Mouse (Mus musculus) right cerebral cortex, postnatal 25 days (tissue): Measurements from ENCODE around the gene Olfr56.

Experiments
- DNase-seq: peaks from one replicate; pipeline ENCODE4 v3.0.0; 2022

Olfr56 gene

DNA sequence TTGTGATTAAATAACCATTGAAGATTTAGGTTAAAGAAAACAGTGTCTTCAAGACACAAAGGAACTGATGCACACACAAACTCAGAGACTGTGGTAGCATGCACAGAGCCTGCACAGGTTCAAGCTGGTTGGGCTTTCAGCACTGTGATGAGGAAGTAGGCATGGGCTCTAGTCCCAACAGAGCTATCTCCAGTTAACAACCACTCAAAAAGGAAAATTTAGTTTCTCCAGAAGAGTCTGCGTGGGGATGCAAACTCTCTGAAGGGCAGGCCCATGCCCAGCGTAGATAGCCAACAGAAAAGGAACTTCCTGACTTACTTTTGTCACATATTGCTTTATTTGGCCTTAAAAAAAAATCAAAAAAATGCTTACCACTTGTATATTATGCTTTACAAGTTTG is 114.1 kb downstream of the Olfr56 start:
- no peak for DNase-seq

DNA sequence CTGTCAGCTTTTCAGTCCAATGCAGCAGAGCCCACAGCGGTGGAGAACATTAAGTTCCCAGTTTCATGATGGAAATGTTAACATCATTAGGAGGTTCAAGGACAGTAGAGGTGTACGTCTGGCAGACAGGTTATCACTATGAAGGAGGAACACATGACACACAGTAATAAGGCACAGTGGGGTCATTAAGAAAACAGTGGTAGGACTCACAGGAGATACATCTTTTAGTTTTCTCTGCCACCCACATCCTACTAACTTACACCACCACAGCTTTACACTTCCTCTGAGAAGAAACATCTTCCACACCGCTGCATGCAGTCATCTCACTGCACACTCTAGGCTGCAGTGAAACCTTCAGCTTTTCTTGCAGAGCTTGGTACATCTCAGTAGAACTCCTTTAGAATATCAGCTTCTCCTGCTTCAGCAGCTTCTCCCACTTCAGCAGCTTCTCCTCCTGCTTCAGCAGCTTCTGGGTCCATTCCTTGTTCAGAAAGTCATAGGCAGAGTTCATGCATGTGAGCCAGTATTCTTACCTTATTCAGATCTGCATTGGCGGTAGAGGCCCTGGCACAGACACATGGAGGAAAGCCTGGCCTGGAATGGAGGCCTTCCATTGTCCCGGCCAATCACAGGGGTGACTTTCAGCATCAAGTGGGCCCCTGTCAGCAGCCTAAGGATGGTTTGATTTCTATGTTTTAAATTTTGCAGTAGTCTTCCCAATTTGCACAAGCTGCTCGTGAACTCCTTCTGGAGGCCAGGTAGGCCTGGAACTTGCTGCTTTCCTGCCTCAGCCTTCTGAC is 115.4 kb downstream of the Olfr56 start:
- no peak for DNase-seq

DNA sequence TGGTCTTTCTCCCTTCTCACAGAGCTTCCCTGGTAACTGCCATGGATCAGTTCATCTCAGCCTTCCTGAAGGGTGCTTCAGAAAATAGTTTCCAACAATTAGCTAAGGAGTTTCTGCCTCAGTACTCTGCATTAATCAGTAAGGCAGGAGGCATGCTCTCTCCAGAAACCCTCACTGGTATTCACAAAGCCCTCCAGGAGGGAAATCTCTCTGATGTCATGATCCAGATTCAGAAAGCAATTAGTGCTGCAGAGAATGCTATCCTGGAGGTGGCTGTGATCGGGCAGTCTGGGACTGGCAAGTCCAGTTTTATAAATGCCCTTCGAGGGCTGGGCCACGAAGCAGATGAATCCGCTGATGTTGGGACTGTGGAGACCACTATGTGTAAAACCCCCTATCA is 116.7 kb downstream of the Olfr56 start:
- DNase-seq = no peak

DNA sequence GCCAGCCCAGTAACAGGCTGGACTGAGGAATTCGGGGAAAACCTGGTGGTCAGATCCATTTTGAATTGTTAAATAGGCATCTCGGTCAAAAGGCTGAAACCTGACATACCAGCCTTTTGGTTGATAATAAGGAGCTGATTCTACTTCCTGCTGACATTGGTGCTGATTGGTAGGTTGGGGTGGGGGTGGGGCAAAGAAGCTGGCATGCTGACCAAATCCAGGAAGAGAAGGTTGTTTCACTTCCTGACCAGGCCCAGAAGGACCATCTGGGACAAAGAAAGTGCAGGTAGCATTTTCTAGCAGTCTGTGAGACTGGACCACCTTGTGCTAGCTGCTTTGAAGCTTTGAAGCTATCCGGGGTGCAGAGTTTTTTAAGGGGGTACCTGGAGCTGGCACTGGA is 121.7 kb downstream of the Olfr56 start:
- no peak for DNase-seq

DNA sequence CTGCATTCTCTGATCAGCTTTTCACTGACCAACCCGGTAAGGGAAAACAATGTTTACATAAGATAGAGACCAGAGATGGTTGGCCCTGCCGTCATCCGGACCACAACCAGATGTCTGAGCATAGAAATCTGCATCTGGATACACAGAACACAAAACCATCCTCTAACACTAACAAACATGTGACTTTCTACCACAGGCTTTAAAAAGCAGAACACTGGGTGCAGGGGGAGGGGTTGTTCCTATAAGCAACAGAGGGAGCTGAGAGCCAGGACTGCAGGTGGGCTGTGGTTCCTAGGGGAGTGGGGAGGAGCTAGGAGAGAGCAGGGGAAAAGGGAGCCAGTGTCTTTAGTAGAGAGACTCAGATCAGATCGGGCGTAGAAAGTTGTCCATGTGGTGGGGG is 122.8 kb downstream of the Olfr56 start:
- DNase-seq = no peak

DNA sequence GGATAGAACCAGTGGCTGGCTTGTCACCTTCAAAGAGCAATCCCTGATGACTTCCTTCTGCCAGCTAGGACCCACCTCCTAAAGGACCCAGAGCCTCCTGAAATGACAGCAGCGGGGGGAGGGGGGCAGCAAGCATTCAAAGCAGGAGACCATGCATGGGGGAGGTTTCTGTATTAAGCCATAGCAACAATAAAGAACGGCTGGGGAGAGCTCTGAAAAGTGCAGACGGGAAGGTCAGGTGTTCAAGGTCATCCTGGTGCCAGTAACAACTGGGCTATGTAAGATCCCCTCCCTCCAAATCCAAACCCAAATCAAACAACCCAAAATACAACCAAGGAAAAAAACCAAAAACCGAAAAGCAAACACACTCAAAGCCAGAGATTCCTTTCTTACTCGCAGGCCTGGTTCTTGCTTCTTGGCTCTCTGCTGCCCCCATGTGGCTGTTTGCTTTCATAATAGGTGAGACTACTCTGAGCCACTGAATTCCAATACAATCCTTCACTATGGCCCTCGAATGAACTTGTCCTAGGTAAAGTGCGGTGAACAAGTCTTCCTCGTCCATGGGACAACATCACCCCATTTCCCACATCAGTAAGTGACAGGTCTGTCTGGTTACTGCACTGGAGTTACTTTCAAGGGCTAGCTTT is 124.5 kb downstream of the Olfr56 start:
- peak; percentile 75 for DNase-seq

DNA sequence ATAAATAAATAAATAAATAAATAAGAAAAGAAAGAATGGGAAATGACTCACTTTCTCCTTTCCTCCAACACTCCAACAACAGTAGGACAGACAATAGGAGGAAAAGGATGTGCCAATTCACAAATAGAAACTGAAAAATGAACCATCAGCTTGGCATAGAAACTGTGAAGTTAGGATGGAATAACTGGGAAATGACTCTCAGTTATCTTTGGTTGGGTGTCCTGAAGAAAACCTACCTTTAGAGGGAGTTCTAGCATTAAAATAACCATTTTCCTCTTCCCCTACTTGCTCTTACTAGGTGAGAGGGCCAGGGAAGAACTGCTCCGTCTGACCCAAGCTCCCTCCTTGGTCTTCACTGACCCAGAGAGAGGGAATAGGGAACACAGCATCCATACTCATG is 127.1 kb downstream of the Olfr56 start:
- DNase-seq = no peak

DNA sequence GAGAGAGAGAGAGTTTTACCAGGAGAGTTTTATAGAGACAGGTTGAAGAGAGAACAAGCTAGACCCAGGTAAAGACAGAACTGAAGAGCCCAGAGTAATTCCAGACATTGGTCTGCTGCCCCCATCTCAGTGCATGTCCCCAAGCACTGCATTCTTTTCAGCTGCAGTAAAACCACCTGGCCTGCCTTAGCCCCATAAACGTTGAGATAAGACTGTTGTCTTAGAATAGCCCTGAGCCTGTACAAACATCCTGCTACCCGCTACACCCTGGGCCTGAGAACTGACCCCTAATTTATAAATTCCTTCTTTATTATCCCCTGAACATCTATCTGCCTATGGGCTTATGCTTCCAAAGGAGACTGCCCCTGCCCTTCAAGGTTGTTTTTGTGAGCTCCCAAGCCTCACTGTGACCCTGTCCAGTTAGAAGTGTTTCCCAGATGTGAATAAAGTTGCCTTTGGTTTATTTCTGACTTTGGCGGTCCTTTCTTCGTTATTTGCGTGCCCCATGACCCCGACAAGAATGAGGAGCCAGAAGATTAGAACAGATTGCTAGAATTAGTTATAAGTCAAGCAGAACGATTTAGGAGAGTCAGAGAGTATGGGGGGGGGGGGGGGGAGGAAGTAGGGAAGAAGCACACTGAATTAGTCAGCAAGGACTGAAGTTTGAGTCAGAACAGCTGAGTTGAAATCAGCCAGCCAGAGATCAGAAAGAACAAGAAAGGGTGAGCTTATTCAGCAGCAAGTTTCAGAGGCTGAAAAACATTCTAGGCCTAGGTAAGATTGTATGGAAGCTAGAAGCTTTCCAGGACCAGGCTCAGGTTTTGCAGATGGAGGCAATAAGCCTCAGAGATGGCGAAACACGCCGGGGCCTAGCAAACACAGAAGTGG is 129.2 kb downstream of the Olfr56 start:
- DNase-seq = no peak

DNA sequence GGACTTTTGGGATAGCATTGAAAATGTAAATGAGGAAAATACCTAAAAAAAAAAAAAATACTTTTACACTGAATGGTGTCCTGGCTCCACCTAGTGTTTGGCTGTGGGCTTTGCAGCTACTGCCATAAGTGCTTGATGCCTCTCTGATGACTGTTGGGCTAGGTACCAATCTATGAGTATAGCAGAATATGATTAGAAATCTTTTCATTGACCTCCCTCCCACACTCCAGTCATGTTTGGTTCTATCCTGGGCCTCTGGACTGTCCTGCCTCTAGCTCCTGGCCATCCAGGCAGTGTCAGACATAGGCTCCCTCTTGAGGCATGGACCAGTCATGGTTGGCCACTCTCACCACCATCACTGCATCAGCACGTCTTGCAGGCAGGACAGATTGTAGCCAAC is 130.1 kb downstream of the Olfr56 start:
- DNase-seq = no peak

DNA sequence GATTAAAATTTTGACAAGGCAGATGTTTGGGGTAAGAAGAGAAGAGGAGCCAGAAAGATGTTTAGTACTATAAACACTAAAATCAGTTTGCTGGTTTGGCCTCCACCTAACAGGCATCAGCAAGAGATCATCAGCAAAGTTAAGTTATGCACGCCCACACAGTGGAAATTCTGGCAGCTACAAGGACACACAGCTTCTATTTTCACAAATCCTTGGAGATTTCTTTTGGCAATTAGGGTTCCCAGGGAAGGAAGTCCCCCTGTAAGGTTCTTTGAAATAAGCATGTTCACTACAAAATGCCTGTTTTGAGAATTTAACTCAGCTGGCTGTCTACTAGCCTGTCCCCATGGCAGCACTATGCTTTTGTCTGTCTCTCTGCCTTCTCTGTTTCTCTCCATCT is 132.3 kb downstream of the Olfr56 start:
- DNase-seq = no peak

DNA sequence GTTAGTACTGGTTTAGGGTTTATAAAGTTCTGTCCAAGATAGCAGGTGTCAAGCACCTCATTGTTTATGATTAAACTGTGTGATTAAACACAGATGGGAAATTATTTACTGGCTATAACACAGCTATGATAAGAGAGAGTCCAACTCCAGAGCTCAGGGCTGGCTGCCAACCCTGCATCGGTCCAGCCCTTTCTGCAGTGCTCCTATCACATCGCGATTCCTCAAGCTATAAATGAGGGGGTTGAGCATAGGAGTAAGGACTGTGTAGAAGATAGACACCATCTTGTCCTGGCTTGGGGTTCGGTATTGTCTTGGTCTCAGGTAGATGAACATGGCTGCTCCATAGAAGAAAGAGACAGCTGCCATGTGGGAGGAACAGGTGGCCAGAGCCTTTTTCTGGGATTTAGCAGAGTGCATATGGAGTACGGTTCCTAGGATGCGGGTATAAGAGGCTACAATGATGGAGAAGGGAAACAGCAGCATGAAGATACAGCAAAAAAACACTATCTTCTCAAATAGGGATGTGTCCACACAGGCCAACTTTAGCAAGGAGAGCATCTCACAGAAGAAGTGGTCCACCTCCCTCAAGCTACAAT is 134.0 kb downstream of the Olfr56 start:
- DNase-seq = peak; percentile 47

DNA sequence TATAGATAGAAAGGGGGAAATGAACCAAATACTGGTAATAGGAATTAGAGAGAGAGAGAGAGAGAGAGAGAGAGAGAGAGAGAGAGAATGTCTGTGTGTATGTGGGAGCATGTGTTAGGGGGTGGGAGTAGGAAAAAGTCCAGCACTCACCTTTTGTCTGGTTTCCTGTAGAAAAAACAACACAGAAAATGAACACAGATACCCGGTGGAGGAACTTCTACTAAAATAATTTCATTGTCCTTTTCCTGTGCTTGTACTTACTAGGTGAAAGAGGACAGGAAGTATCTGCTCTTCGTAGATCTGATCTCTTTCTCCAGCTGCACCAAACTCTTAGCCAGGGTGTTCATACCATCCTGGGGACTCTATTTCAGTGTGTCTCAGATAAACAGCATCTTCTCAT is 135.5 kb downstream of the Olfr56 start:
- DNase-seq = no peak

DNA sequence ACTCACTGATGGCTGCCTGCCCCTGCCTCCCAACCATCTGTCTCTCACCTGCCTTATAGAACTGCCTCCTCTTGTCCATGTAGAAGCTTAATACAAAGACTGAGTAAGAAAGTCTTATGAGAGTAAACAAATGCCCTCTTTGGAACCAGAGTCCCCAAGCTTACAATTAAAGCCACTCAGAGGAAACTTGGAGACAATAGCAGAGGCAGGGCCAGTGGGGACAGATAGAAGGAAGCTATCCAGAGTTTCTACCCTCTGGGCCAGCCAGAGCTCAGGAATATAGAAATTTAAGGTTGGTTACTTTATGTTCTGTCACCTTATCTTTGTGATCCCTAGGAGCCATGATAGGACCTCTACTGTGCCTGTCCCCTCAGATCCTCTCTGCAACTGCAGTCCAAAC is 136.1 kb downstream of the Olfr56 start, which contains the start of gene Olfr1396:
Gene Olfr1396, minus strand, starts transcription at position 101 of the 400 bp plus-strand sequence.
- no peak for DNase-seq

DNA sequence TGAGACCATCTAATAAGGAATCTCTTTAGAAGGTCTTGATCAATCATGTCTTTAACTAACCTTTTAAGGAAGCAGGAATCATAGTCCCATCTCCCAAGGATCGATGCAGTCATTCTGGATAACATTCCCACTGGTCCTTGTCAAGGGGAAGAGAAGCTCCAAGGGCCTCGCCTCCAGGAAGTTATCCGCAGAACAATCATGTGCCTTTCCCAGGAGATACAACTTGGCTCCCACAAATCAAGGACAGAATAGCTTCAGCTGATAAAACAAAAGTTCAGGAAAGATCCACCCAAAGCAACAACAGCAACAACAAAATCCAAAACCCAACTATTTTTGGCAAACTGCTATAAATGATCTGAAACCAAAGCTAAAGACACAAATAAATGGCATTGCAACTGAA is 140.9 kb downstream of the Olfr56 start:
- DNase-seq = no peak

DNA sequence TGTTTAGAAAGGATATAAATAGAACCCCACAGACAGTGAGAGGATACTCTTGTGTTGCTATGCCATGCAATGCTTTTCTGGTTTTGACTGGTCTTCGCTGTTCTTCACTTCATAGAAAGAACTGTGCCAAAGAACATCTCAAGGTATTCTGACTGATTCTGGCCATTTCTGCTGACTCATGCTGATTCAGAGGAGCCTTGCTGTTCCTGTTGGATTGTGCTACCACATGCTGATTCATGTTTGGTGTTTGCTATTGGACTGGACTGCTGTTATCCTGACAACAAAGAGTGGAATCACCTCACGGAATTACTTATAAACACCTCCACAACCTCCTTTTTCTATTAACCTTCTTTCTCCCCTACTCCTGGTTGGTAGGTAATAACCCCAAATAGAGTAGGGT is 145.5 kb downstream of the Olfr56 start:
- DNase-seq = no peak

DNA sequence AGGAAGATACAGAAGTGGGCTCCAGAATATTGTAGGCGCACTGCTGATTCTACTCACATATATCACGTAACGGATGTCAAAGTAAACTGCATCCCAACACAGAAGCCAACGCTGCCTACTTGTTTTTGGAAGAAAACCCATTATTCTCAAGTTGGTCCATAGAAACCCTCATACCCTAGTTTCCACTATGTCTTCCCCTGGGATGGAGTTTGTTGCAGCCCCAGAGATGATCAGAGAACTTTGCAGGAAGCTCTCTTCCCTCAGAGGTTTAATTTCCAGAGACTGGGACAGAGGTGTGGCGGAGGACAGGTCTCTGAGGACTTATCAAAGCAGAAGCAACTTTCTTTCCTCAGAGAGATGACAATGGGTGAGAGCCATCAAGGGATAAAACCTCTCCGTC is 163.3 kb downstream of the Olfr56 start, which contains the start of gene Olfr1395:
Gene Olfr1395, plus strand, starts transcription at position 301 of the 400 bp plus-strand sequence.
- DNase-seq = no peak

DNA sequence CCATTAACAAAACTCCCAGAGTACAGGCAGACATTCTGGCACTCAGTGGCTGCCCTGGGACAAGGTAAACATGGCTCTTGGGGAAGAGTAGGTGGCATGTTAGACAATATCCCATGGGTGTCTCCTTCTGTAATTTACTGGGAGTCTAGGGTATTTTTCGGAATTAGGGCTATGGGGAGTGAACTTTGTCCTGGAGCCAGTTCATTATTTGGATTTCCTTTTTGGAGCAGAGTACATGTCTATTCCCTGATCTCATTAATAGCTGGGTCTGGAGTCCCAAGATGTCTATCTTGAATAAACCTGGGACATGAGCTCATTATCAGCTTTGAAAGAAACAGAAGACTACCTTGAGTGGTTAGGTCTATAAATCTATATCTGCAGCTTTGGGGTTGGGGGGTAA is 175.4 kb downstream of the Olfr56 start, which contains the start of gene Olfr1394:
Gene Olfr1394, plus strand, starts transcription at position 301 of the 400 bp plus-strand sequence.
- DNase-seq = no peak

DNA sequence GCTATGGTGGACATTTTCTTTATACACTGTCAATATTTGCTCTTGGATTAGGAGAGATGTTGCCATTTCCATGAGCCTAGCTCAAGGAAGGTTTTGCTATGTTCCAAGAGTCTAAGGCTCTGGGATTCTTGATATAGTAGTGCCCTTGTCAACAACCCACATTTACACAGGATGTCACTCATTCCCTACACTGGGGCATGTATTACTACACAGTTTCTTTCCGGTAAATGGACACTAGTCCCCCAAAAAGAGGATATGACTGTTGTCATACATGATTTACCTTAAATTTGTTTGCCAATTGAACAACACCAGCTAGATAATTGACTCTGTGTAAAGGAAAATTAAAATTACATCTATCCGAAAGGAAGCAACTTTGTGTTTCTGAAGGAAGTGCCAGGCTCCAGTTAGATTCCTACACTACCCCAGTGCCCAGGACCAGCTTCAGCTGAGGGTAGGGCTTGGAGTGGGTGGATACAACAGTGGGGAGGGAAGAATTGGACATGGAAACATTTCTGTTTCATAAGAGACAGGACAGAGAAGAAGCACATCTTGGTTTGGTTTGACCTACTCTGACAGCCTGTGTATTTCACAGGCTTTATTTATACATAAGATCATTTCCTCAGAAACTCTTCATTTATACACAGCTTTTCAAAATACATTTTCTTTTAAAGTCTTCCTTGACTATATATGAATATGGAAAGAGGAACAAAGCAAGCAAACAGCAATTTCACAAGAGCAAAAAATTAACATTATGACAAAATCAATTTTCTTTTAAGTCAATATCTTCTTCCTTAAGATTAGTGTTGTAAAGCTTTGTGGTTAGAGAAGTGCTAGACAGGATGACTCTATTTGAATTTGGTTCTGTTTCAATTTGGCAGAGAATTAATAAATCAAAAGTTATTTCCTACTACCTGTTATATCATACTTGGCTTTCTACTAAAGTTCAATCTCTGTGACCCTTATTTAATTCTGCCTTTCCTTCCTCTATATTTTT is 178.4 kb downstream of the Olfr56 start:
- DNase-seq = no peak

DNA sequence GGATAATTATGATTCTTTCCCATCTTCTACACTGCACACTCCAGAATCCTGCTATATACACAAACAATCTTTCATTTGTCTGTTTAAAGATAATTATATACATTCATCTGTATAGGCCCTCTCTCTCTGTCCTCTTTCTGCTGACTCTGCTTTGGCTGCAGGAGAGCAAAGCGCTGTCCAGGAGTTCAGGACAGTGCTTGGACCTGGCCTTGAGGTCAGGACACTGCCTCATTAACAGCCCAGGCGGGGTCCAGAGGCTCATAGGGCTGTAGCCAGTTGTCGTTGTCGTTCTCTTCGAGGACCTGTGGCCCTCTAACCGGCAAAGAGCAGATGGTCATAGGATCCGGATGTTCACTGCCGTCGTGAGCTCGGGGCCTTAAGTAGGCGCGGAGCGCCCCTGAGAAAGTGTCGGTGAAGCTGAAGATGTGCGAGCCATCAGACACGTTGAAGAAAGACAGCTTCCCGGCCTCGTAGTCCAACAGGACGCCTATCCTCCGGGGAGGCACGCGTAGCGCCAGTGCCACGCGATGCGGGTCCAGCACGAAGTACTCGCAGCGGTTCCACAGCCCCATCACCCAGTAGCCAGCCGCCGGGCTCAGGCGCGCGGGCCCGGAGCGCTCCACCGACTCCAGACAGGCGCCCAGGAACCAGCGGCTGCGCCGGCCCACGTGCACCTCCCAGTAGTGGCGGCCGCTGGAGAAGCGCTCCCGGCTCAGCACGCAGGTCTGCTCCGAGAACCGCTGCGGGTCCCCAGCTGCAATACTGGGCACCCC is 190.3 kb downstream of the Olfr56 start:
- peak; percentile 47 for DNase-seq

DNA sequence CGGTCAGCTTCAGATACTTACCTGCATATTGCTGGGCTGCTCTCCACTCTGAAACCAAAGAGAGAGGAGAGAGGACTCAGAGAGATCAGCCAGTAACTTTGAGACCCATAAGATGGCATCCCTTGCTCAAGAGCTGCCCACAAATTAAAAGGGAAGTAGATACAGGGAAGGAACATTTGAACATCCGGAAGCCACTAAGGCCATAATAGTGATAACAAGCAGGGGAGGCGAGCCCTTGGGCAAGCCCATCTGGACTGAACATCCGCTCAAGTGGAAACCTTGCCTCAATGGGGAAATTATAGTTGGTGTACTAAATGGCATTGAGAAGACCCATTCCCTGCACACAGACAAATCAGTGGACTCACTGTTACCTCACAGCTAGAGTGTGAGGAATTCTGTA is 191.9 kb downstream of the Olfr56 start:
- DNase-seq = no peak

DNA sequence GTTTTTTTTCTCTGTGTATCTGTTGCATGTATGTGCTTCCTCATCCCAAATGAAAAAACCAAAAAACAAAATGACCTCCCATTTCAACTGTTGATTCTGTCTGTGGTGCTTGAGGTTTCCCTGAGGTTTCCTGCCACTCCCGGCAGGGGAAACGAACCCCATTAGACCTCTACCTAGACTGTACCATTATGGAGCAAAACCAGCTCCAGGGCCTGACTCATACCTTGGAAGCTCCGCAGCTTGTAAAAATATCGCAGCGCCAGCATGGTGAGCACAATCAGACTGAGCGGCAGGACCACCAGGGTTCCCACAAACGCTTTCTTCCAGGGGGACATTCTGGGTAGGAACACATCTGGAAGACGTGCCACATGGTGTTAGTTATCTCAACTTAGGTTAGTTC is 196.7 kb downstream of the Olfr56 start:
- no peak for DNase-seq
